Mouse (Mus musculus) liver, embryonic 12.5 days (tissue): ENCODE results near the gene Chrng. TPM values are rescaled to one million over a fixed set of nuclear protein-coding genes. Genes with fewer than 3 reads are reported as not detected.

Experiments
- ATAC-seq: fragments of 200-750 bp; cut with Nextera tagmentation; 2 replicates; pipeline ENCODE4 v1.8.0; 2017; ENCODE audit warnings: moderate number of reproducible peaks, mild to moderate bottlenecking, moderate library complexity
- H3K27ac ChIP-seq: fragments of 300-500 bp; sonication (generic); 2 replicates; pipeline ENCODE4 v1.5.1; 2016; ENCODE audit warnings: mild to moderate bottlenecking
- H3K27me3 ChIP-seq: fragments of 300-500 bp; sonication (generic); replicated peaks from 2 replicates; pipeline ENCODE4 v1.6.1; 2016; ENCODE audit warnings: mild to moderate bottlenecking, moderate library complexity
- H3K36me3 ChIP-seq: fragments of 300-500 bp; sonication (generic); 2 replicates; pipeline ENCODE4 v1.6.1; 2016; ENCODE audit warnings: mild to moderate bottlenecking, moderate library complexity
- H3K4me1 ChIP-seq: fragments of 300-500 bp; sonication (generic); 2 replicates; pipeline ENCODE4 v1.6.1; 2016
- H3K4me2 ChIP-seq: fragments of 300-500 bp; sonication (generic); 2 replicates; pipeline ENCODE4 v1.6.1; 2016; ENCODE audit warnings: mild to moderate bottlenecking, moderate library complexity
- H3K4me3 ChIP-seq: fragments of 300-500 bp; sonication (generic); 2 replicates; pipeline ENCODE4 v1.5.1; 2016; ENCODE audit warnings: mild to moderate bottlenecking, moderate library complexity
- H3K9ac ChIP-seq: fragments of 300-500 bp; sonication (generic); 2 replicates; pipeline ENCODE4 v1.6.1; 2016; ENCODE audit warnings: mild to moderate bottlenecking, moderate library complexity
- H3K9me3 ChIP-seq: fragments of 300-500 bp; sonication (generic); replicated peaks from 2 replicates; pipeline ENCODE4 v1.6.1; 2016; ENCODE audit warnings: mild to moderate bottlenecking, moderate library complexity
- WGBS: fragments of 180-500 bp; shearing (Covaris S2); methylation state at CpG from one replicate; pipeline ENCODE4 v1.1.7; 2016; ENCODE audit not compliant: insufficient replicate concordance; 5-methylcytosine and 5-hydroxymethylcytosine counted together
- polyA plus RNA-seq: library from polyadenylated mRNA; unstranded; fragments of >200 nt; fragmentation: Nextera tagmentation; extraction: Ambion mirVana; gene quantifications from 2 replicates; pipeline ENCODE4 v1.2.1, GENCODE M21; 2016

Gene Chrng
- polyA plus RNA-seq, 1 experiment from 2014 or later: 0.52 TPM

GRCm38 (mm10) chr1:87180896-87181295 lies 23.6 kb upstream of the Chrng start:
- Histone ChIP-seq H3K4me3 (no peak overlapping the region), H3K27ac (no peak overlapping the region), H3K4me2 (no peak overlapping the region), H3K4me1 (0 out of 2 replicates have a peak, but pooled peaks cover 3% of the 10 kb centered on the region), H3K9me3 (no peaks in the 10 kb centered on the region), H3K36me3 (no peaks in the 10 kb centered on the region), H3K27me3 (peaks cover 71% of the 10 kb centered on the region), H3K9ac (no peak overlapping the region)
- no peak for ATAC-seq
- 26% methylated on average over 5 of the region's 5 CpGs for WGBS

- 42% methylated on average over 9 of the region's 9 CpGs for WGBS
- H3K4me2 ChIP-seq: no peak within 1 kb of the TSS
Observed at GRCm38 (mm10) chr1:87183013-87183412, 21.4 kb upstream of the Chrng start, which contains the start of gene Prss56. Gene Prss56, plus strand, starts transcription at chr1:87183313.

DNA sequence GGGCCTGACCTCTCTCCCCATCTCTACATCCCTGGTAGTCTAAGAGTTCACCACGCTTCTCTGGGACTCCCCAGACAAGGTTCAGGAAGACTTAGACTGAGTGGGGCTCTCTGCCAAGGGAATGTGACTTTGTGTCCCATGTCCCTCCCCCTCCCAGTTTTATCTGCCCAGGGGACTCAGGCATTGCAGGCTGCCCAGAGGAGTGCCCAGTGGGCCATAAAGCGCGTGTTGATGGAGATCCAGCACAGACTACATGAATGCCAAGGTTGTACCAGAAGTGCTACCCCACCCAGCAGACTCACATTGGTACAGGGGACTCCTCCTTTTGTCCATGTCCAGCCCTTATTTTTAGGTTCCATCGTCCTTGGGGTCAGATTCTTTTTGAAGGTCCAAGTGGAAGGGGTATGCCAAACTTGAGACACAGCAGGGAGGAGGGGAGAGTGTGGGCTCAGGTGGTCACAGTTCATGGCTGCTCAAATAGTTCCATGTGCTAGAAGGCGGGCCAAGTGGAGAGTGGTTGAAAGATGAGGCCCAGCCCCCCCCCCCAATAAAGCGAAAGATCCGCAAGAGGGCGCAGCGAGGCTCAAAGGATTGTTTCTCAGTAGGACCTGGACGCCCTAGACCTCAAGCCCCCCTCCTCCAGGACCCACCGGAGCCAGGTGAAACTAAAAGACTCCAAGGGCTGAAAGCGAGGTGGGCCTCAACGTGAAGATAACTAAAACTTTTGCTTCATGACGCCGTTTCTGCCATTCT lies 20.3 kb upstream of the Chrng start:
- ATAC-seq: no peak
- H3K36me3 ChIP-seq: no peaks in the 10 kb centered on the region
- 28% methylated on average over 15 of the region's 15 CpGs for WGBS
- H3K4me1 ChIP-seq: 0 out of 2 replicates have a peak, but pooled peaks cover 11% of the 10 kb centered on the region
- no peak overlapping the region for H3K27ac ChIP-seq
- H3K9ac ChIP-seq: no peak overlapping the region
- H3K9me3 ChIP-seq: no peaks in the 10 kb centered on the region
- peaks cover 89% of the 10 kb centered on the region for H3K27me3 ChIP-seq
- no peak overlapping the region for H3K4me3 ChIP-seq
- peak overlapping the region; percentile 19; the same call in 1 of the 2 replicates for H3K4me2 ChIP-seq

More at GRCm38 (mm10) chr1:87183013-87183412, 21.4 kb upstream of the Chrng start, which contains the start of gene Prss56:
- H3K4me1 ChIP-seq: 0 out of 2 replicates have a peak, but pooled peaks cover 11% of the 10 kb centered on the region
- no peak within 1 kb of the TSS for H3K4me3 ChIP-seq
- no peak for ATAC-seq
- no peak within 1 kb of the TSS for H3K27ac ChIP-seq
- no peaks in the 10 kb centered on the region for H3K9me3 ChIP-seq
- H3K27me3 ChIP-seq: peaks cover 79% of the 10 kb centered on the region
- no peak within 1 kb of the TSS for H3K9ac ChIP-seq
- no peaks in the 10 kb centered on the region for H3K36me3 ChIP-seq

- 10% methylated on average over 20 of the region's 20 CpGs for WGBS
- Histone ChIP-seq H3K9ac (no peak overlapping the region), H3K4me1 (0 out of 2 replicates have a peak, but pooled peaks cover 11% of the 10 kb centered on the region), H3K4me2 (peak overlapping the region; percentile 19; the same call in 1 of the 2 replicates), H3K36me3 (no peaks in the 10 kb centered on the region), H3K27me3 (peaks cover 95% of the 10 kb centered on the region), H3K4me3 (no peak overlapping the region), H3K27ac (no peak overlapping the region), H3K9me3 (no peaks in the 10 kb centered on the region)
- no peak for ATAC-seq
Observed at GRCm38 (mm10) chr1:87184751-87185139, 19.7 kb upstream of the Chrng start.

GRCm38 (mm10) chr1:87185526-87185925 lies 18.9 kb upstream of the Chrng start:
- WGBS: 11% methylated on average over 13 of the region's 13 CpGs
- ATAC-seq: no peak

DNA sequence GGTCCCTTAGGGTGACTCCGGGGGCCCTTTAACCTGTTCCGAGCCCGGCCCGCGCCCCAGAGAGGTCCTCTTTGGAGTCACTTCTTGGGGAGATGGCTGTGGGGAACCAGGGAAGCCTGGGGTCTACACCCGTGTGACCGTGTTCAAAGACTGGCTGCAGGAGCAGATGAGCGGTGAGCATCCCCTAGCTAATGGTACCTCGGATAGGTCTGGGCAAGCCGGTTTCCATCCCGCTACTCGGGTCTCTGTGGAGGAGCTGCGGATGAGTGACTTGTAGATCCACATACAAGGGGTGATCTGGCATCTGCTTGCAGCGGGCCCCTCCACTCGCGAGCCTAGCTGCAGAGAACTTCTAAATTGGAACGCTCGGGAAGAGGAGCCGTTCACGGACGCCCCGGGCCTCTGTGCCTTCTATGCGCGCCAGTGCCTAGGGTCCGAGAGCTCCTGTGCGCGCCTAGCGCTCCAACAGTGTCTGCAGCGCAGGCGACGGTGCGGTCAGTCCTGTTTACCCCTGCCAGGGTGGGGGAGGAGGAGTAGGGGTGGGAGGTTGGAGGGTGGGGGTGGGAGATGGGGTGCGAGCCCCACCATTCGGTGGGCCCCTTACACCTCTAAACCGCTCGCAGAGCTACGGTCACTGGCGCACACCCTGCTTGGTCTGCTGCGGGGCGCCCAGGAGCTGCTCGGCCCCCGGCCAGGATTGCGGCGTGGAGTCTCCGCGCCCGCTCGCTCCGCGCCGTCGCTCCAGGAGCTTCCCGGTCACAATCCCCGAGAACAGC lies 18.0 kb upstream of the Chrng start:
- H3K9ac ChIP-seq: peak overlapping the region; percentile 48; the same call in 1 of the 2 replicates
- no peak for ATAC-seq
- 0 out of 2 replicates have a peak, but pooled peaks cover 11% of the 10 kb centered on the region for H3K4me1 ChIP-seq
- no peaks in the 10 kb centered on the region for H3K9me3 ChIP-seq
- no peaks in the 10 kb centered on the region for H3K36me3 ChIP-seq
- H3K4me2 ChIP-seq: peak overlapping the region; percentile 67
- no peak overlapping the region for H3K27ac ChIP-seq
- H3K4me3 ChIP-seq: peak overlapping the region; percentile 42
- 3% methylated on average over 54 of the region's 54 CpGs for WGBS
- H3K27me3 ChIP-seq: peaks cover 99% of the 10 kb centered on the region

More at GRCm38 (mm10) chr1:87185526-87185925, 18.9 kb upstream of the Chrng start:
- Histone ChIP-seq H3K9ac (no peak overlapping the region), H3K36me3 (no peaks in the 10 kb centered on the region), H3K27me3 (peaks cover 98% of the 10 kb centered on the region), H3K4me2 (no peak overlapping the region), H3K4me1 (0 out of 2 replicates have a peak, but pooled peaks cover 11% of the 10 kb centered on the region), H3K27ac (no peak overlapping the region), H3K9me3 (no peaks in the 10 kb centered on the region), H3K4me3 (no peak overlapping the region)

DNA sequence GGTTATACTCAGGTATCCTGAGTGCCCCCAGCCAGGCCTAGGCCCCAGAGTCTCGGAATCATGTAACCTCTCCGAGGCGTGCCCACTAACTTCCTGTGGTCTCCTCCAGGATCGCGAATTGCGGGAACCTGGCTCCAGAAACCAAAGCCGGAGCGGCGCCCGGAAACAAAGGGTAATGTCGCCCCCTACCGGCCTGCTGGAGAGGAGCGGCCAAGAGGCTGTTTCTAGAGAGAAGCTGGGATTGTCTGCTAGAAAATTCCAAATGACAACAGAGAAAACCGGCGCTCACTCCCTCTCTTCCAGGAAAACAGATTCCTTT lies 17.5 kb upstream of the Chrng start:
- peak overlapping the region; percentile 42 for H3K4me3 ChIP-seq
- no peak for ATAC-seq
- peak overlapping the region; percentile 67 for H3K4me2 ChIP-seq
- H3K27me3 ChIP-seq: peaks cover 99% of the 10 kb centered on the region
- H3K36me3 ChIP-seq: no peaks in the 10 kb centered on the region
- H3K4me1 ChIP-seq: 0 out of 2 replicates have a peak, but pooled peaks cover 11% of the 10 kb centered on the region
- no peaks in the 10 kb centered on the region for H3K9me3 ChIP-seq
- WGBS: under 1% methylated on average over 15 of the region's 15 CpGs
- no peak overlapping the region for H3K27ac ChIP-seq
- peak overlapping the region; percentile 48; the same call in 1 of the 2 replicates for H3K9ac ChIP-seq

- Histone ChIP-seq H3K4me1 (0 out of 2 replicates have a peak, but pooled peaks cover 8% of the 10 kb centered on the region), H3K4me3 (no peak within 1 kb of the TSS), H3K27ac (no peak within 1 kb of the TSS), H3K27me3 (peaks cover 70% of the 10 kb centered on the region), H3K9me3 (no peaks in the 10 kb centered on the region), H3K36me3 (no peaks in the 10 kb centered on the region), H3K9ac (no peak within 1 kb of the TSS), H3K4me2 (no peak within 1 kb of the TSS)
- ATAC-seq: no peak
- WGBS: 32% methylated on average over 4 of the region's 4 CpGs
Observed at GRCm38 (mm10) chr1:87190429-87190828, 14.0 kb upstream of the Chrng start, which contains the start of gene Chrnd. Gene Chrnd, plus strand, starts transcription at chr1:87190607.

DNA sequence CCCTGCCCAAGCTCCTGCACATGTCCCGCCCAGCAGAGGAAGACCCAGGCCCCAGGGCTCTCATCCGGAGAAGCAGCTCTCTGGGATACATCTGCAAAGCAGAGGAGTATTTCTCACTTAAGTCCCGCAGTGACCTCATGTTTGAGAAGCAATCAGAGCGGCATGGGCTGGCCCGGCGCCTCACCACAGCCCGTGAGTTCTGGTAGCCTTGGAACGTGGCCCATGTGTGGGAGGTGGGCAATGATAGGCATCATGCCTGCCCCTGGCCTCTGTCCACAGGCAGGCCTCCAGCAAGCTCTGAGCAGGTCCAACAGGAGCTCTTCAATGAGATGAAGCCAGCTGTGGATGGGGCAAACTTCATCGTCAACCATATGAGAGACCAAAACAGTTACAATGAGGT lies 7.2 kb upstream of the Chrng start:
- no peaks in the 10 kb centered on the region for H3K4me1 ChIP-seq
- ATAC-seq: no peak
- no peak overlapping the region for H3K27ac ChIP-seq
- no peaks in the 10 kb centered on the region for H3K9me3 ChIP-seq
- no peak overlapping the region for H3K4me3 ChIP-seq
- no peak overlapping the region for H3K9ac ChIP-seq
- H3K27me3 ChIP-seq: peaks cover 22% of the 10 kb centered on the region
- H3K36me3 ChIP-seq: no peaks in the 10 kb centered on the region
- whole genome bisulfite sequencing: 58% methylated on average over 9 of the region's 9 CpGs
- no peak overlapping the region for H3K4me2 ChIP-seq

DNA sequence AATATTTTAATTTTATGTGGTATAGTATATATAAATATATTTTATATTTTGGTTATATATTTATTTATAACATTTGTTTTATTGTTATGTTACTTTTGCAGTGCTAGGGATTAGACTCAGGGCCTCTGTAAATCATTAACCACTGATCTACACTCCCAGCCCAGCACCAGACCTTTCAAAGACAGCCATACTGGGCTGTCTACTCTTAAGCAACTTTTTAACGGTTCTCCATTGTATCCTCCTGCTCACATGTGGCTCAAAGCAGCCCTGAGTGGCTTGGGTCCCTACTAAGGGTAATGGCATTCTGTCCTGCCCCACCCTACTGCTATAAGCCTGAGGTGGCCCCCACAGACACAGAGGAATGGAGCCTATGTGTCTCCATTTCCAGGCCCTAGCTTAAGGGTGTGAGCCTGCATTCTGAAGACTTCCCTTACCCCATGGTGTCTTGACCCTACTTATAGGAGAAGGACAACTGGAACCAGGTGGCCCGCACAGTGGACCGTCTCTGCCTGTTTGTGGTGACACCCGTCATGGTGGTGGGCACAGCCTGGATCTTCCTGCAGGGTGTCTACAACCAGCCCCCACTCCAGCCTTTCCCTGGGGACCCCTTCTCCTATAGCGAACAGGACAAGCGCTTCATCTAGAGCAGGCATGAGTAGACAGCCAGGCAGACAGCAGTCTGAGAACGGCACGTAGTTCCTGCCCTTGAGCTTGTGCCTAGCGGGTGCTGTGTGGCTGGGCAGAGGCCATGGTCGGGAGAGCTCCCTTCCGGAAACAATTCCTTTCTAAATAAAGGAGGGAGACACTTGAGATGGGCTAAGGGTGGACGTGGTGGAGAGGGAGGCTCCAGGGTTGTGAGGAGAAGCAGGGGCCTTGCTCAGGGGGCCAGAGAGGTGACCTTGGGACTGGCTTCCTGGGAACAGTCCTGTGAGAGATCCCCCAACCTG lies 6.1 kb upstream of the Chrng start:
- Histone ChIP-seq H3K36me3 (no peaks in the 10 kb centered on the region), H3K4me3 (no peak overlapping the region), H3K27me3 (peaks cover 22% of the 10 kb centered on the region), H3K4me1 (no peaks in the 10 kb centered on the region), H3K27ac (no peak overlapping the region), H3K4me2 (no peak overlapping the region), H3K9me3 (no peaks in the 10 kb centered on the region), H3K9ac (no peak overlapping the region)
- 0 out of 2 replicates have a peak, but pooled peaks have one; percentile 21 for ATAC-seq
- 63% methylated on average over 12 of the region's 12 CpGs for WGBS

- H3K4me1 ChIP-seq: no peaks in the 10 kb centered on the region
- H3K27ac ChIP-seq: no peak overlapping the region
- H3K36me3 ChIP-seq: no peaks in the 10 kb centered on the region
- no peak for ATAC-seq
- peaks cover 36% of the 10 kb centered on the region for H3K27me3 ChIP-seq
- H3K4me3 ChIP-seq: no peak overlapping the region
- no peak overlapping the region for H3K9ac ChIP-seq
- H3K4me2 ChIP-seq: no peak overlapping the region
- 29% methylated on average over 2 of the region's 2 CpGs for WGBS
- H3K9me3 ChIP-seq: no peaks in the 10 kb centered on the region
Observed at GRCm38 (mm10) chr1:87200811-87201210, 3.6 kb upstream of the Chrng start.
